Mouse (Mus musculus) adrenal gland, postnatal 25 days (tissue): ENCODE results near the gene Sfxn2. TPM values are rescaled to one million over a fixed set of nuclear protein-coding genes. Genes with fewer than 3 reads are reported as not detected.
"Not testable (repeated sequence)": the region's sequence is repeated elsewhere in the genome, so short reads cannot be mapped to it uniquely, and the experiment has no call there.

Experiments used
- DNase-seq: peaks from one replicate; pipeline ENCODE4 v3.0.0; 2021; ENCODE audit warnings: mixed read lengths
- total RNA-seq: library from RNA; stranded (reverse); gene quantifications from 2 replicates; pipeline ENCODE4 v1.2.3, GENCODE M21; 2021

The Sfxn2 gene
- total RNA-seq, 1 experiment from 2014 or later = 12.7 TPM

GRCm38 (mm10) chr19:46542750-46543149, 30.4 kb upstream of the Sfxn2 start:
- no peak for DNase-seq

DNA sequence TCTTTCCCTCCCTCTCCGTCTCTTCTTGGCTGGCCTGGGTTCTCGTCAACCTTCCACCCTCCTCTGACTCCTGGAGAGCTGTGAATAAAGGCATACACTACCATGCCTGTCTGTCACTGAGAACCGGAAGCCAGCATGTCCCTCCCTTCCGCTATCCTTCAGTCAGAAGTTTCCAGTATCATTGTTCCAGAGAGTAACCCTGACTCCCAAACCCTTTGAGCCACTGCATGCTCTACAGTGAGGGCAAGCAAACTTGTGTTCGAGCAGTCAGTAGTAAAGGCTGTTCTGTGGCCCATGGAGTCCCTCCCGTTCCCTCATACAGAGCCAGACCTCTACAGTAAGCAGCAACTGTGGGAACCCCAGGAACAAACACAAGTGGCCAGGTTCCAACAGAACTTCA, 25.6 kb upstream of the Sfxn2 start:
- DNase-seq = no peak

GRCm38 (mm10) chr19:46548110-46548509, 25.1 kb upstream of the Sfxn2 start:
- DNase-seq = no peak

DNA sequence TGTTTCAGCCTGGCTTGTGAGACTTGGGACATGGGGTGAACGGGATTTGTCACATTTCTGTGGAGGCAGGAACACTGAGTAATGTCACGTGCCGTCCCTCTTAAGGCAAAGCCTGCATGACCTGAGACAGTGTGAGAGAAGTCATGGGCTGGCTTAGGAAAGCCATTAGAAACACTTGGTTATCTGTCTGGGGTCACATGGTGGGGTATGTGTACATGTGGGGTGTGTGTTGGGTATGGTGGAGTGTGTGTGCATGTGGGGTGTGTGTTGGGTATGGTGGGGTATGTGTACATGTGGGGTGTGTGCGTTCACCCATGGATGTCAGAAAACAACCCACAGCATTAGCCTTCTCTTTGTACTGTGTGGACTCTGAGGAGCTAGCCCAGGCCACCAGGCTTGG, 22.8 kb upstream of the Sfxn2 start:
- no peak for DNase-seq

DNA sequence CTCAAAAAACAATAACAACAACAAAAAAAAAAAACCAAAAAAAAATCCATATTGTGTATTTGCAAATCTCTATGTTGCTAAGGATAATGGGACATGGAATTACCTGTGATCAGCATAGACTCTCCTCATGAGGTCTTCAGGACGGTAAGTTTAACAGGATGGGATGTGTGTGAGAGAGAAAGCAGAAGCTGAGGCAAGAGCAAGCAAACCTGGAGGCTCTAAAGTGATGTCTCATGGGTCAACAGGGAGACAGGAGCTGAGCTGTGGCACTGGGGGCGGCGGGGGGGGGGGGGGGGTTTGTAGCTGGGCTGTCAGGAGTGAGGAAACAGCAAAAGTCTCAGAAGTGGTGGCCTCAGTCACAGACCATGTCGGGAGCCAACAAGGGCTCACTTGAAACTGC, 20.7 kb upstream of the Sfxn2 start:
- DNase-seq = no peak

- peak; percentile 57 for DNase-seq
Observed at GRCm38 (mm10) chr19:46553541-46553955, 19.6 kb upstream of the Sfxn2 start.

DNA sequence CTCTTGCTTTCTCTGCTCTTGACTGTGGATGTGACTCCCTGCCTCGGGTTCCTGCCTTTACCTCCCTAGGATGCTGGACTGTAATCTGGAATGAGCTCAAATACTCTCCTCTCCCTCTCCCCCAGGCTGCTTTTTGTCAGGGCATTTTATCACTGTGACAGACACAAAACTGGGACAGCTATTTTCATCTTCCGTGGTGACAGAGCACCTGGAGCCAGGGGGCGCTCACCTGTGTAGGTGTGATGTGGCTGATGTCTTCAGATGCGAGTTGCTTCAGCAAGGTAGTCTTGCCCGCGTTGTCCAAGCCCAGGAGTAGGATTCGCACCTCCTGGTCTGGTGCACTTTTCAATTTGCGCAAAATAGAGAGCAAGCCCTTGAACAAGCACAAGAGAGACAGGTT, 15.2 kb upstream of the Sfxn2 start:
- no peak for DNase-seq

DNA sequence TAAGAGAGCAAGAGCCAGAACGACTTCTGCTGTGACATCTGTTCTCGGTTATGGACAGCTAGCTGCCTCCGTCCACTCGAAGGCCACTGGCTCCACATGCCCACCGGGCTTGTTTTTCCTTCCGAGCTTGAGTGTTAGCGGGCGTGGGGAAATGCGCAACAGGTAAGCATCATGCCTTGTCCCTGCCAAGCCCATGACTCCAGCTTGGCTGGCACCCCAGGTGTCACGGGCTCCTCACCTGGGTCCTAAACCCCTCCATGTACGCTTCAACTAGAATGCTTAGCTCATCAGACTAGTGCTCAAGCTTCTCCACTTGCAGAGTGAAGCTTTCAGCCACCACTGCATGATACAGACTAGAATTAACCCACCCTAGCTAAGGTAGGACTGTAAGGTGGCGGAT, 14.5 kb upstream of the Sfxn2 start:
- DNase-seq = no peak

- DNase-seq = peak; percentile 56
Observed at GRCm38 (mm10) chr19:46562132-46562531, 11.0 kb upstream of the Sfxn2 start.

- no peak for DNase-seq
Observed at GRCm38 (mm10) chr19:46562581-46563515, 10.3 kb upstream of the Sfxn2 start.

DNA sequence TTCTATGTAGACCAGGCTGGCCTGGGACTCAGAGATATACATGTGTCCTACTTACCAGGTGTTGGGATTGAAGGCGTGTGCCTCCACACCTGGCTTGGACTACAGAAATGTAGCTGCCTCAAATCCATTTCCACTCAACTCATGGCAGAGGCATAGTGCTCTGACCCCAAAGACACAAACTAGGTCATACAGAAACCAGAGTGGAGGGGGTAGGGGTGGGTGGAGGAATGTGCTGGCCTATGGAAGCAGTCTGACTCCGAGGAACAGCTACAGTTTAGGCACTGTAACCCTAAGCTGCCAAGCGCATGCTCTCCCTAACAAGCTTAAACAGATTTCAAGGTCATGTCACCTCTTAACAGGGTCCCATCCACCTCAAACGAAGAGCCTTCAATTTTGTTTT, 9.6 kb upstream of the Sfxn2 start:
- no peak for DNase-seq

GRCm38 (mm10) chr19:46564043-46564462, 9.1 kb upstream of the Sfxn2 start:
- DNase-seq = no peak

GRCm38 (mm10) chr19:46571211-46571877, 1.8 kb upstream of the Sfxn2 start:
- not testable (repeated sequence) for DNase-seq

DNA sequence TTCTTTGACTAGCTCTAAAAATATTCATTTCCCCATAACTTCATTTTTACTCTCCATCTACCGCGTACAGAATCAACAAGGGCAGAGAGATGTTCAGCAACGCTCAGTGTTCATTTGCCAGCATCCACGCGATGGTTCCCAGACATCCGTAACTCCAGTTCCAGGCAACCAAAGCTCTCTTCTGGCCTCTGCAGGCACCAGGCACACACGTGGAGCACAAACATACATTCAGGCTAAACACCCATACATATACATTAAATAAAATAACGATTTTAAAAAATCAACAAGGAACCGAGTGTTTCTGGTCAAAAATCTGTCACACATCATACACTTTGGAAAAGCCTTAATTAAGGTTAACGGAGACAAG, 1.3 kb upstream of the Sfxn2 start:
- no peak for DNase-seq

DNA sequence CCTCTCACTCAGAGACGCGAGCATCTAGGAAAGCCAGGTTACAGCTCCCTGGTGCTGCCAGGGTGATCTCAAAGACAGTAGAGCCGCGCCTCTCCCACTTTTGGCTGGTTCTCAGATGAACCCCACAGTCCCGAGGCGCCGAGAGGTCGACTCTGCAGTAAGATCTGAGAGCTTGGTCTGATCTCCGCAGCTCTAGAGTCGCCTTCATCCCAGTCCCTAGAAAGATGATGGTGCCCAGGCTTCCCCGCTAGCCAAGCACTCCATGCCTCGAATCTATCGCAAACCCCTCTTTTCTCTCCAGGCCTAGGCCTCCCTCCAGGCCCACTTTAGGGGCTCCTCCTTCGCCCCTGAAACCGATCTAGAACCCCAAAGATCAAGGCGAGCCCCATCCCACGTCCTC, 617 bp upstream of the Sfxn2 start:
- DNase-seq = peak; percentile 31

DNA sequence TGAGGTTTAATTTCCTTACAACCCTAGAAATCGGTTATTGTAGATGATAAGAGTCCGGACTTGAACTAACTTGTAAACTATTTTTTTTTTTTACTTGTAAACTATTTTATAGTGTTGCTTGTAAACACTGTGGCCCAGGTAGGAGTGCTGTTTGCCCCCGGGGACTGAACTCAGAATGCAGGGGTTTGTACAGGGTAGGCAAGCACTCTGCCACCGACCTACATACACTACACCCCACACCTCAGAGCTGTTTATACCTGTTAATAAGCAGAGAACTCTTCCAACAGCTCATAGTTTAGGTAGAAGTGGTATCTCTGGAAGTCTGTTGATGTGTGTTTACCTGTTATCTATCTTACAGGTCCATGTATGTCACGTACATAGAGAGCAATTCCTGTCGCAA, 825 bp downstream of the Sfxn2 start:
- DNase-seq = no peak

- DNase-seq = no peak
Observed at GRCm38 (mm10) chr19:46575196-46575595, 2.0 kb downstream of the Sfxn2 start.

- peak; percentile 91 for DNase-seq
Observed at GRCm38 (mm10) chr19:46587823-46588508, 14.8 kb downstream of the Sfxn2 start.

- no peak for DNase-seq
Observed at GRCm38 (mm10) chr19:46591575-46591974, 18.4 kb downstream of the Sfxn2 start.

DNA sequence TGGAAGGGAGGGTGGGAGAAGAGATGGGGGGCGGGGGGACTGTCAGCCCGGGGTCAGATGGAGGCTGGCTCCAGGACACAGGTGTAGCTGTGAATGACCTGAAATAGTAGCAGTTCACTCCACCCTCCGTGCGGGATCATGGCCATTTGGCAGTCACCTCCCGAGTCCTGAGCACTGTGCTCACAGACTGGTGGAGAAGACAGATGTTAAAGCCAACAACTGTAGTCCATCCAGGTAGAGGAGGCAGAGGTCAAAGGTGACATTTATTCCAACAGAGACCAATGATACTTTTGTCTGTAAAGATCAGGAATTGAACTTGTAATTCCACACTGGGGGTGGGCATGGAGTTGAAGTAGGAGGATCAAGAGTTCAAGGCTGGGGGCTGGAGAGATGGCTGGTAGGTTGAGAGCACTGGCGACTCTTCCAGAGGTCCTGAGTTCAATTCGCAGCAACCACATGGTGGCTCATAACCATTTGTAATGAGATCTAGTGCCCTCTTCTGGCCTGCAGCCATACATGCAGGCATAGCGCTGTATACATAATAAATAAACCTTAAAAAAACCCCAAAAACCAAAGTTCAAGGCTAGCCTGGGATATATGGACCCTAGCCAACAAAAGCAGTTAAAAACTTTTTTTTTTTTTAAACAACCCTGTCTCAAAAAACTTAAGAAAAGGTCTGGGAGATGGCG, 19.7 kb downstream of the Sfxn2 start:
- DNase-seq = no peak

DNA sequence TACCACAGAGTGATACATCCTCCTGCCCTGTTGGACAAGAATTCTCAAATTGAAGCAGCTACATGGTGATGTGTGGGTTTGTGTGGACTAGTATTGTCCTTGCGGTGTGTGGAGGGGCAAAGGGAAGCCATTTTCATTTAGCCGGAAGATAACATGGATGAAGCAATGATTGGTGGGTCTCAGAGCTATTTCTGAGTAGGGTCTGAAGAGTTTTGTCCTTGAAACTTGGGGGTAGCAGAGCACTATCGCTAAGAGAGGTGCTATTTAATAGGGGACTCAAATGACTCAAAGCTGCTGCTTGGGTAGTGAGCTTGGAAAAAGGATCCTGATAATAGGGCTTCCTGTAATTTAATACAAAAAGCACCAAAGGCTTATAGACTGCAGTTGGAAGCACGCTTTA, 25.0 kb downstream of the Sfxn2 start:
- DNase-seq = no peak

DNA sequence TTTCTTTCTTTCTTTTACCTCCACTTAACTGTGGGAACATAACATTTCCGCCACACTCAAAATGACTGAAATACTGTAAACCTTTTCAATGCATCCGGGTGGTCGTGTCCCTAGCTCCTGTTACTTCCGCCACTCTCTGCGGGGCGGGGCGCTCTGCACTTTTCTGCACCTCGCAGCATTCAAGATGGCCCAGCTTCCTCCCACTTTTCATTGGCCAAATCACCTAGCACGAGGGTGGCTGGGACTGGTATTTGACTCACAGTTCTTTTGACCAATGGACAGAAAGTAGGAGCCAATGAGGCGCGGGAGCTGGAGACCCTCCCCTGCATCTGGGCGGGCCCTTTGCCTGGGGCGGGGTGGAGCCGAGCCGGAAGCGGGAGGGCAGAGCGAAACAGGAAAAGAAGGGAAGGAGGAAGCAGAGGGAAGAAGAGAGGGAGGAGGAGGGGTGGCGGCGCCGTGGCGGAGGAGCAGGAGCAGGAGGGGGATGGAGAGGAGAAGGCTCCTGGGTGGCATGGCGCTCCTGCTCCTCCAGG, 25.6 kb downstream of the Sfxn2 start, which contains the start of gene Wbp1l:
Wbp1l (plus strand) TSS at position 365 of the 533 bp plus-strand sequence.
- DNase-seq = peak; percentile 96
